Mouse (Mus musculus) heart, postnatal 0 days (tissue): ENCODE data around the gene Esrrg.

ENCODE experiments used
- CTCF ChIP-seq: IDR thresholded peaks from 2 replicates; pipeline ENCODE4 v1.5.1; 2016; ENCODE audit warnings: antibody characterized with exemption, control low read depth, low read depth
- EP300 ChIP-seq: IDR thresholded peaks from 2 replicates; pipeline ENCODE4 v1.6.1; 2016; ENCODE audit warnings: antibody characterized with exemption, low read depth

GRCm38 (mm10) chr1:188209025-188209424, 600.4 kb downstream of the Esrrg start:
- TF ChIP-seq CTCF (no peak), EP300 (no peak)
